Mouse (Mus musculus) forebrain, embryonic 11.5 days (tissue): ENCODE data around the gene Usp1. TPM values are rescaled to one million over a fixed set of nuclear protein-coding genes. Genes with fewer than 3 reads are reported as not detected.
"Not testable (repeated sequence)": the region's sequence is repeated elsewhere in the genome, so short reads cannot be mapped to it uniquely, and the experiment has no call there.

Experiments
- ATAC-seq: fragments of 200-750 bp; cut with Nextera tagmentation; replicated peaks from 2 replicates; pipeline ENCODE4 v1.8.0; 2017; ENCODE audit warnings: moderate TSS enrichment; ENCODE audit not compliant: low FRiP score
- DNase-seq: peaks from one replicate; pipeline ENCODE4 v3.0.0-alpha.2; 2017; ENCODE audit warnings: low spot score
- H3K27ac ChIP-seq: fragments of 300-500 bp; sonication (generic); 2 replicates; pipeline ENCODE4 v1.5.1; 2014; ENCODE audit warnings: low read depth, low read length
- H3K27me3 ChIP-seq: fragments of 300-500 bp; sonication (generic); 2 replicates; pipeline ENCODE4 v1.6.1; 2014; ENCODE audit warnings: mild to moderate bottlenecking, low read length, mixed read lengths; ENCODE audit not compliant: control insufficient read depth, insufficient read depth
- H3K36me3 ChIP-seq: fragments of 300-500 bp; sonication (generic); 2 replicates; pipeline ENCODE4 v1.6.1; 2014; ENCODE audit warnings: mild to moderate bottlenecking, low read length, moderate library complexity, mixed read lengths; ENCODE audit not compliant: control insufficient read depth, insufficient read depth
- H3K4me1 ChIP-seq: fragments of 300-500 bp; sonication (generic); replicated peaks from 2 replicates; pipeline ENCODE4 v1.6.1; 2014; ENCODE audit warnings: low read length, mixed read lengths; ENCODE audit not compliant: control insufficient read depth, insufficient read depth
- H3K4me2 ChIP-seq: fragments of 300-500 bp; sonication (generic); 2 replicates; pipeline ENCODE4 v1.6.1; 2014; ENCODE audit warnings: low read depth, mild to moderate bottlenecking, low read length, moderate library complexity, mixed read lengths; ENCODE audit not compliant: severe bottlenecking
- H3K4me3 ChIP-seq: fragments of 300-500 bp; sonication (generic); 2 replicates; pipeline ENCODE4 v1.5.1; 2014; ENCODE audit warnings: low read depth, low read length
- H3K9ac ChIP-seq: fragments of 300-500 bp; sonication (generic); 2 replicates; pipeline ENCODE4 v1.6.1; 2014; ENCODE audit warnings: low read length
- H3K9me3 ChIP-seq: fragments of 300-500 bp; sonication (generic); 2 replicates; pipeline ENCODE4 v1.6.1; 2016; ENCODE audit warnings: low read length, mixed read lengths; ENCODE audit not compliant: control insufficient read depth
- WGBS: fragments of 180-500 bp; shearing (Covaris S2); extraction: QIAGEN DNeasy Blood & Tissue Kit; methylation state at CpG from one replicate; pipeline ENCODE4 v1.1.7; 2014; 5-methylcytosine and 5-hydroxymethylcytosine counted together
- polyA plus RNA-seq: library from polyadenylated mRNA; unstranded; fragments of >200 nt; fragmentation: Nextera tagmentation; extraction: Ambion mirVana; gene quantifications from 2 replicates; pipeline ENCODE4 v1.2.1, GENCODE M21; 2014

Gene Usp1
- polyA plus RNA-seq, 1 experiment from 2014 or later, result 153 TPM

GRCm38 (mm10) chr4:98960243-98960642 is 36.6 kb downstream of the Usp1 start:
- no peaks in the 10 kb centered on the region for H3K9me3 ChIP-seq
- ATAC-seq (no peak), DNase-seq (no peak)
- peaks cover 5% of the 10 kb centered on the region; the same call in 1 of the 2 replicates for H3K36me3 ChIP-seq
- no peak overlapping the region for H3K4me3 ChIP-seq
- no peak overlapping the region for H3K9ac ChIP-seq
- 86% methylated on average over 3 of the region's 3 CpGs for WGBS
- H3K4me2 ChIP-seq, result no peak overlapping the region
- H3K4me1 ChIP-seq, result no peaks in the 10 kb centered on the region
- no peaks in the 10 kb centered on the region for H3K27me3 ChIP-seq
- no peak overlapping the region for H3K27ac ChIP-seq

- H3K27ac ChIP-seq, result no peak overlapping the region
- no peak overlapping the region for H3K9ac ChIP-seq
- DNase-seq, result no peak
- WGBS, result 95% methylated on average over 3 of the region's 3 CpGs
- H3K4me3 ChIP-seq, result no peak overlapping the region
- no peak overlapping the region for H3K4me2 ChIP-seq
- ATAC-seq, result no peak
- H3K9me3 ChIP-seq, result no peaks in the 10 kb centered on the region
- H3K27me3 ChIP-seq, result no peaks in the 10 kb centered on the region
- H3K36me3 ChIP-seq, result peaks cover 2% of the 10 kb centered on the region; the same call in 1 of the 2 replicates
- no peaks in the 10 kb centered on the region for H3K4me1 ChIP-seq
Measured at GRCm38 (mm10) chr4:98969946-98970345, 46.3 kb downstream of the Usp1 start.

- Histone ChIP-seq H3K4me3 (no peak overlapping the region), H3K9ac (no peak overlapping the region), H3K9me3 (no peaks in the 10 kb centered on the region), H3K27me3 (no peaks in the 10 kb centered on the region), H3K4me1 (no peaks in the 10 kb centered on the region), H3K4me2 (no peak overlapping the region), H3K36me3 (no peaks in the 10 kb centered on the region; the same call in 1 of the 2 replicates), H3K27ac (no peak overlapping the region)
- no peak for DNase-seq
- ATAC-seq, result no peak
- WGBS, result 70% methylated on average over 8 of the region's 8 CpGs
Measured at GRCm38 (mm10) chr4:98975741-98976140, 52.1 kb downstream of the Usp1 start.

- 96% methylated on average over 2 of the region's 2 CpGs for WGBS
- H3K9me3 ChIP-seq, DNase-seq, H3K27me3 ChIP-seq, H3K4me2 ChIP-seq, H3K36me3 ChIP-seq, H3K9ac ChIP-seq, ATAC-seq, H3K4me1 ChIP-seq, H3K4me3 ChIP-seq, H3K27ac ChIP-seq: not testable (repeated sequence)
Measured at GRCm38 (mm10) chr4:98978288-98978687, 54.7 kb downstream of the Usp1 start.

GRCm38 (mm10) chr4:98978693-98979092 is 55.1 kb downstream of the Usp1 start:
- H3K4me3 ChIP-seq, result no peak overlapping the region
- H3K36me3 ChIP-seq, result peaks cover 3% of the 10 kb centered on the region; the same call in 1 of the 2 replicates
- WGBS, result 83% methylated on average over 2 of the region's 2 CpGs

DNA sequence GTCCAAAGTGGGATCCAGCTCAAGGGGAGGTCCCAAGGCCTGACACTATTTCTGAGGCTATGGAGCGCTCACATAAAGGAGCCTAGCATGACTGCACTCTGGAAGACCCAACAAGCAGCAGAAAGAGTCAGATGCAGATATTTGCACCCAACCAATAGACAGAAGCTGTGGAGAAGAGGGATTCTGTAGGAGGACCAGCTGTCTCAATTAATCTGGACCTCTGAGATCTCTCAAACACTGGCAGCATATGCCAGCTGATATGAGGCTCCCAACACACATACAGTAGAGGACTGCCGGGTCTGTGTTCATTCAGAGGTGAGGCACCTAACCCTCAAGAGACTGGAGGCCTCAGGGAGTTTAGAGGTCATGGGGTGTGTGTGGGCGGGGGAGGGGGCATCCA is 56.4 kb downstream of the Usp1 start:
- not testable (repeated sequence) for DNase-seq, H3K36me3 ChIP-seq, ATAC-seq

More at GRCm38 (mm10) chr4:98978693-98979092, 55.1 kb downstream of the Usp1 start:
- Histone ChIP-seq H3K27ac (no peak overlapping the region), H3K9me3 (no peaks in the 10 kb centered on the region), H3K4me2 (no peak overlapping the region), H3K9ac (no peak overlapping the region), H3K27me3 (no peaks in the 10 kb centered on the region), H3K4me1 (no peaks in the 10 kb centered on the region)
- DNase-seq (no peak), ATAC-seq (no peak)

GRCm38 (mm10) chr4:98984701-98985100 is 61.1 kb downstream of the Usp1 start:
- Histone ChIP-seq H3K9me3 (no peaks in the 10 kb centered on the region), H3K4me1 (no peaks in the 10 kb centered on the region), H3K9ac (no peak overlapping the region), H3K27me3 (no peaks in the 10 kb centered on the region), H3K4me2 (no peak overlapping the region), H3K4me3 (no peak overlapping the region), H3K27ac (no peak overlapping the region), H3K36me3 (peaks cover 8% of the 10 kb centered on the region; the same call in 1 of the 2 replicates)
- ATAC-seq (no peak), DNase-seq (no peak)
- WGBS, result 91% methylated on average over 8 of the region's 8 CpGs

More for the DNA sequence above, 56.4 kb downstream of the Usp1 start:
- H3K27me3 ChIP-seq, H3K9me3 ChIP-seq, H3K27ac ChIP-seq, H3K4me3 ChIP-seq, H3K4me2 ChIP-seq, H3K4me1 ChIP-seq, H3K9ac ChIP-seq: not testable (repeated sequence)
- 86% methylated on average over 3 of the region's 3 CpGs for WGBS

Other genes with a start within 250 kb of the Usp1 start
- 0.19 TPM in 1 of 2 replicates, not detected in the other for gene L1td1, start 197.1 kb upstream of the Usp1 start, polyA plus RNA-seq
- gene Kank4, start 106.3 kb upstream of the Usp1 start, polyA plus RNA-seq, result 1.1 and 1.3 TPM in 2 replicates
- gene I0C0044D17Rik, start 100.0 kb upstream of the Usp1 start, polyA plus RNA-seq, result not detected in 2 replicates
- 1.9 TPM in 2 replicates for gene Angptl3, start 107.1 kb downstream of the Usp1 start, polyA plus RNA-seq
- gene Dock7, start 197.1 kb downstream of the Usp1 start, polyA plus RNA-seq, result 102 and 108 TPM in 2 replicates